Mouse (Mus musculus): ENCODE results near the gene Grm8.
A peak's percentile ranks its signal among the peaks of the same experiment; 100 is the strongest.

The Grm8 gene

DNA sequence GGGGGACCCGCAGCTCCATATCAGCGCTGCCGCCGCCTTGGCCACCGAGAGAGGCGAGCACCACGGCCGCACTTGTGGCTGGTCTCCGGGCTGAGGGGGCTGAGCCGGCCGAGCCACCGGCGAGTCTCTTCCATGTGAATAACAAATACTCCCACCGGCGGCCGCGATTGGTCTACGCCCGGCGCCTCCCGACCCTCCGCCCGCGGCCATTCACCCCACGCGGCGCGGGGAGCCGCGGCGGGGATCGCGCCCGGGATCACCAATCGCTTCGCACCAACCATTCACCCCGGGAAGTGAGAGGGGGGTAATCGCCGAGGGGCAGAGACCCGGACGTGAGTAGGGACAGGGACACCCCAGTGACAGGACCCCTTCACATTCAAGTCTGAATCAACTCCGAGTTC lies at the start of gene Grm8:
Gene Grm8, minus strand, starts transcription at position 178 of the 401 bp plus-strand sequence.
- peak; percentile 30 to 41 for DNase-seq

DNA sequence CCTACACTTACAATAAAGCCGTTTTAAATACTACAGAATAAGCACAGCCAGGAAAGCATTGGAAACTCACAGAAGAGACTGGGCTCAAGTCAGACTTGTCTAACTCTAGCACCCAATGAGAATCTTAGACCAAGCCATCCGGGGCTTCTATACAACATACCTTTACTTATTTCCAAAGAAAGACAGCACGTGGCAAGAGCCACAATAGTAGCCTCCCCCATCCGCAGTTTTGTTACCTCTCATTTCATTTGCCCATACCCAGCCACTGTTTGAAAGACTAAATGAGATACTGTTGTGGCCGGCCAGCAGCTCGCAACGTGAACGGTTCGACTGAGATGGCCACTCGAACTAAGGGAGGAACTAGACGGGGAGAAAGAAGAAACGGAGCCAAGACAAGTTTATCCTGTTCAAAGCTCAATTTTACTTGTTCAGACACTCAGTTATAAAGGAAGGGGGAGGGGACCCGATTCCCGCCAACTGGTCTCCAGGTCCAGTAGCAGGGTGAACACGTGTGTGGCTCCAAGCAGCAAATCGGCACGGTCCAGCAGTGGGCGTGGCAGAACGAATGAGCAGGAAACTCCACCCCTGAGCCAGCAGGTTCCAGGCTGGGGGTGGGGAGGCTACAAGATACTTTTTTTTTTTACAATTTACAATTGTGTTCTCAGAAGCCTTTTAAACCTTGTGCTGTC lies 35.0 kb upstream of the Grm8 start:
- no peak for DNase-seq

DNA sequence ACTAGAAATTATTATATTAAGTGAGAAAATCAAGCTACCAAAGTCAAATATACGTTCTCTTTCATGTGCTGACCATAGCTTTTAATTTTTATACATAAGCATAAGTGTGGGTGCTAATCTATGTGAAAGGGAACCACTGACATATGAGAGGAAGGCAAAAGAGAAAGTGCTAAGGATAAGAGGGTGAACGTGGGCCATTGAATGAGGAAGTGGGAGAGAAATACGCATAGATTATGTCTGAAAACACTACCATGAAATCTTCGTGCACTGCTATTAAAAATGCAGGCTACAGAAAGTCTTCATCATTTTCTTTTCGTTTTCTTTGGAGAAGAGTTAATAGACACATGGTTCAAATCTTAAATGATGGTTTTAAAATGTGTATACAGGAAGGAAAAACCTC lies 25.4 kb upstream of the Grm8 start:
- DNase-seq: no peak

DNA sequence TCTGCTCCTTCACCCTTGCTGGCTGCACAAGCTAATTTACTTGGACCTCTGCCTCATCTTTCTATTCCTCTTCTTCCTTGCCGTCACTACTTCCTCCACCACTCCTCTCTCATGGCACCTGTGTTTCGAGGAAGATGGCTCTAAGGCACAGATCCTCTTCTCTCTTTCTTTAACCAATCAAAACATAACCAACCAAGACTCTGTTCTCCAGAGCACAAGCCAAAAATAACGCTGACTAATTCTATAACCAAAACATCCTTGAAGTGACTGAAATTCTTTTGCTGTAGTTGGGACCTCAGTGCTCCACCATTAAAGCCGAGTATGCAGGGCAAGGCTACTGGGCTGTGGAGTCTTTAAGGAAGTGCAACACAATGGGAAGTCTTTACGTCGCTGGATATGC lies 11.5 kb upstream of the Grm8 start:
- no peak for DNase-seq

DNA sequence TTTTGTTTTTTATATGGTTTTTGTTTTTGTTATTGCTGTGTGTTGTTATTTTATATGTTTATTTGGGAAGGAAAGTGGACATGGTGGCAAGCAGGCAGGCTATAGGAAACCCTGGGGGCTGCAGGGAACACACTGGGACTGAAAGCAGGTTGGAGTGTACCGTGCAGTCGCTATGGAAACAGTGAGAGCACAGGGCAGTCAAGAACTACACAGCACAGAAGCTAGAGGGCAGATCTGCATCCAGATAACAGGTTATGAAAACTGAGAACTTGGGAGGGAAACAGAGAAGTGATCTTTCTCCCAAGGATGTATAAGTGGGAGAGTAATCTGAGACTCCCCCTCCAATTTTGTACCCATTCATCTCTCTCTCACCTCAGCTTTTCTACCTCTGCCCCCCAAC lies 7.4 kb upstream of the Grm8 start:
- no peak for DNase-seq

DNA sequence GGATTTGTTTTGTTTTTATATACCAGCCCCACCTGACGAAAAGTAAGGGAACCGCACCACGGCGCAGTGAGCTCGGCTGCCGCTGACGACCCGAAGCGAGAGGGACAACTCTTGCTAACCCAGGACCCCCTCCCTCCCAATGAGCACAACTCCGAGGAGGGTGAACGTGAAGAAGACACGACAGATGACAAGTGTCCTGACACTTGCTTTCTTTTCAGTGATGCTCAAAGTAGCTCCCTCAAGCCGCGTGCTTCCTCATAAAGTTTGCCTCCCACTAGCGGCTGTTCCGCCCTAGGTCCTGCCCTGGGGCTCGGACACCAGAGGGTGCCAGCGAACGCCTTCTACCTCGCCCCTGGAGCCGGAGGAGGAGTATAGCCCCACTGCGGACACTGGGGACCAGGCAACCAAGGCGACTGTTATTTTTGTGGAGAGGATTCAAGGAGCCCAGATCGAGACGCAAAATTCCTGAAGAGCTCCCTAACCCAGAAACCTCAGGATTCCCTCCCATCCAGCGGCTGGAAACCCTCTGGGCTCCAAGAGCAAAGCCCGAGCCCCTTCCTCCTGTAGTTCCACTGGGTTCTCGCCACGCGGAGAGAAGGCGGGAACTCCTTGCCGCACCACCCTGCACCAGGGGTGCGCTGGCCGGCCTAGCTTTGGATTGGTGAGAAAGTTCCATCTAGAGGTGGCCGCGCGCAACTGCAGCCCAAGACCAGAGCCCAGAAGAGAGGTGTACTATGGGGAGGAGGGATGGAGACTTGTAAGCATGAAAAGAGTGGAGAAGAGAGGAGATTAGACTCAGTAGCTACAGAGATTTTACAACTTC lies 644 bp upstream of the Grm8 start:
- peak; percentile 87 to 90 for DNase-seq

DNA sequence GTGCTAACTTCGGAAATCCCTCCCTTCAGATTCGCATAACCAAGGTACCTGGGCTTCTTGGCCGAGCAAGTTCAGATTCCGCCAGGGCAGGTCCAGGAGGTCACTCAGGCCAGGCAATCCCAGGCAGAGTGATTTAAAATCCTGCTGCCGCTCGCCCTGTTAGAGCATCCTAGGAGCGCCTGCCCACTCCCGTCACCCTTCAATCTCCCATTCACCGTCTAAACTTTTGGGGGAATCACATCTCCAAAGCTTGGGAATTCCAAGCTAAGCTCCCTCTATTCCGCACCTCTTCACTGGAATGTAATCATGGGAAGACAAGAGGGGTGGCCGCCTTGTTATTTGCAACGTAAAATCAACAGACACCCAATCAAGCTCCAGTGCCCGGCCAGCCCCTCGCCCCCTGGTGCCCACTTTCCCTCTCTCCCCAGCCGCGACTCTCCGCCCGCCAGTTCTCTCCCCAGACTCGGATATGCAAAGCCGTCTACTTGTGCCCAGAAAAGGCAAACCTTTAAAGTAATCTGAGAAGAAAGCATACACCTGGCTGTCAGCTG lies 652 bp downstream of the Grm8 start:
- DNase-seq: peak; percentile 11 to 12

DNA sequence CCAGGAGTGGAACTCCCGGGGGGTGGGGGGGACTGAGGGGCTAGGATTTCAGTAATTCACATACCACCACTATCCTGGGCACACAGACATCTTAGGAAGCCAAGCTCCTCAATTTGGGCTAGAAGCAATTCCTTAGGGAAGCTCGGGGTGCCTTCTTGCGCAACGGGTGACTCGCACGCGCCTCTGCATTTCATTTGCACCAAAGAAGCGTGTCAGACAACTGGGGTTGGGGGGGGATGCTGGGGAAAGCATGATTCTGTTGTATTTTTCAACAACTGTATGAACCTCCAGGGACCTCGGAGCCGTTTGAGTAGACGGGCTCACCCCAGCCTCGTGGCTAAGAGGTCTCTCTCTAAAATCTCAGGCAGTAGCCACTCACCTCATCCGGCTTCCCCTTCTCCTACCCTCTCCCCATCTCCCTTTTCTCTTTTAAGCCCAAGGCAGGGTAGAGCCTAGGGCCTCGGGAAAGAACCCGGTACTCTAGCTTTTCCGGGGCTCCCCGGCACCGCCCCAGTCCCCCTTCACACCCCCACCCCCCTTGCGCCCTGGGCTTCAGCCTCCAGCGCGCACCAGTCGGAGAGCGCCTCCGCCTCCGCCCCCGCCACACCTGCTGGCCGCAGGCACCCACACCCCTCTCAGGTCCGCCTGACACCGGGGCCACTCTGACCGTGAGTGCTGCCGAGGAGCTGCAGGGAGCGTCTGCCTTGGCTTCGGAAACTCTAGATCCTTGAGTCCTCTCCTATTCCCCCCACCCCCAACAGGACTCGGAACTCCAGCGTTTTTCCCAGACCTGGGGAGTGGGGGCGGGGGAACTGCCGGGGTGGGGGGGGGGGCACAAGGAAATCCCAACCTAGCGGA lies 1.5 kb downstream of the Grm8 start:
- DNase-seq: peak in 1 of 2 experiments; percentile 9

DNA sequence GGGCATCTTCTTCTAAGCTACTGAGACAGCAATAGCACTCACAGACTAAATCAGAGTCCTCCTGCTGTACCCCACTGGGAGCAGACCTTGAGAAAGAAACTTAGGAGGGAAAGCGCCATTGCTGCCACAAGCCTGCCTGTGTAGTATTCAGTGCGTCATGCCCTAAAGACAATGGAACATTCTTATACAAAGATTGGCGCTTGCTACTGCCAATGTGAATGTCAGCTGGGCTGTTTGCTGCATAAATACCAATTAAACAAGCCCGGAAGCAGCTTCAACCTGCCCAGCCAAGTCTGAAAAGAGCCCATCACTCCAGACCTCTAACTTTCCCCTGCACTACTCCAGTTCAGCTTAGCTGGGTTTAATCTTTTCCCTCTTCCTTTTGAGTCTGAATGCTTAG lies 2.9 kb downstream of the Grm8 start:
- no peak for DNase-seq

DNA sequence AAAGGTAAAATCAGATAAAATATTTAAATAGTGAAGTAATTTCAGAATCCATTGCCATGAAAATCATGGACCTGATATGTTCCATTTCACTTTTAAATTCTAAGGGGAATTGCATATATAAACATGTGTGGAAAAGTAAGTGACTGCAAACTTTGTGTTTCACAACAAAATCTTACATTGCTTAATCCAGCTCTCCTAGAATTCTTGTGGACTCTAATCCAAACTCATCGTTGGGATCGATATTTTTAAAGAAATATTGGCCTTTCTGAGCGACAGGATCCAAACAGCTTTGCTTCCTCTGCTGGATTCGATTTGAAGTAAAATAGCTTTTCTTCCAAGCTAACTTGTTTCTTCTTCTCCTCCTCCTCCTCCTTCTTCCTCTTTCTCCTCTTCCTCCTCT lies 6.1 kb downstream of the Grm8 start:
- DNase-seq: no peak

DNA sequence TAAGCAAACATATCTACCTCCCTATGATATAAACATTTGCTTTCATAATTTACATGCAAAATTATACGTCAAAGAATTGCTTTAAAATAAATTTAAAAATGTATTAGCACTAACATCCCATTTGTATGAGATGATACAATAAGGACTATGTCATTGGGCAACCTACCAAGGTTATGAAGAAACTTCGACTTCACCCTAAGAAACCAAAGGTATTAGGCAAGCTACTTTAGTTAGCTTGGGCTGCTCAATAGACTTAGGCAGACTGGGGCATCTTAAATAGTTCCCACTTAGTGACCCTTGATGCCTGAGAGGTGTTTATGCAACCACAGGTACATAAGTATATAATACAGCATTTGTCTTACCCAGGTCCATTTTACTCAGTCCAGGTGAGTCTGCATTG lies 19.5 kb downstream of the Grm8 start:
- no peak for DNase-seq

DNA sequence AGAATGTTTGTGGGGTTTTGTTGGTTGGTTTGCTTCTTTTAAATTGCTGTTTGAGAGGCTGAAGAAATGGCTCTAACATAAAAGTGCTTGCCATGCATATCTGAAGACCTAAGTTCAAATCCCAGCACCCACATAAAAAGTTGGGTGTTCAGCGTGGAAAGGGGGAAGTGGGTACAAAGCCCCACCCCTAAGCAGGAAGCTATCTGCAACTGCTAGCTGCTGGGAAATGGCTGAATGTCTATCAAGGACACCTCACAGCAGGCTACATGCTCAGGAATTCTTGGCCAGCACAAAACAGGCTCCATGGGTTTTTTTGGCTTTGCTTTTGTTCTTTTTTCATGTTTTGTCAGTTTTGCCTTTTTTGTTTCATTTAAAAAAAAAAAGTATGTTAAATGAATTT lies 20.1 kb downstream of the Grm8 start:
- DNase-seq: no peak

DNA sequence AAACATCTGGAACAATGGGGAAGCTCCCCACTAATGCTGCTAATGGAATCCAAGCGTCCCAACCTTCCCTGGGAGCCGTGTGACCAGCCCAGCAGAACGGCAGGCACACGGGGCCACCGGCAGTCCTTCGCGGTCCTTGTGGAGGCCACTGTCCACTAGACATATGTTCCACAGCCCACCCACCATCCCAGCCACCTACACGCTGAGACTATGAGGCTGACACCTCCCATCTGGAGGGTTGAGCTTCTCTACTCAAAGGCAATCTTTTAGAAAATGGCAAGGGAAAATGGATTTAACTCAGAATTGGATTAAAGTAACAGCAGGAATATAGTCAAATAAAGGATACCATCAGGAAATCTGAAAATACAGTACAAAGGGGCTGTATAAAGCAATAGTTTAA lies 23.4 kb downstream of the Grm8 start:
- no peak for DNase-seq

DNA sequence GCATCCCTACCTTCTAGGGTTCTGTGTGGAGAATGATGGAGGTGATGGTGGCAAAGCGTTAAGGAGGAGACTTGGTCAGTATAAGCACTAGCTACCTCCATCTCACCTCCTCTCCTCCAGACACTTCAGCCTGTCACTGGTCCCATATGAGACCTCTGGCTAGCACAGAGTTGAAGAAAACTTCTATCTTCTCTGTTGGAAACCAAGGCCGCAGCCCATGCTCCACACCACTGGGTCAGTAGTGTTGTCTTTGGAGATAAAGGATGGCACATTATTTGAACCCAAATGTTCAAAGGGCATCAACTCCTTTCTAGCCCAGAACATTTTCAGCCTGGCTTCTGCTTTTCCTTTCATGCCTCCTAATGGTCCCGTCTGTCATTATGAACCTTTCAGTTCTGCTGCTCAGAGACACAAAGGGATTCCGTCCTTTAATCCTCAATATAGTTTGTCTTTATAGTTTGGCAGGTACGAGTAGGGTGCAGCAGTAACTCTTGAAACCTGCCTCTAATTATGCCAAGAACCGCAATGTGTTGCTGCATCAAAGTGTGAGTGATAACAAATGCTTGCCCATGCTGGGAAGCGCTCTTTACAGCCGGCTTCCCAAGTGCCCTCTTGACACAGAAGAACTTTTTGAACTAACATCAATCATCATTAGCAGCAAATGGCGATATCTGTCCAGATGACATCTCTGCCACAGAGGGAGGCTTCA lies 32.2 kb downstream of the Grm8 start:
- no peak for DNase-seq

DNA sequence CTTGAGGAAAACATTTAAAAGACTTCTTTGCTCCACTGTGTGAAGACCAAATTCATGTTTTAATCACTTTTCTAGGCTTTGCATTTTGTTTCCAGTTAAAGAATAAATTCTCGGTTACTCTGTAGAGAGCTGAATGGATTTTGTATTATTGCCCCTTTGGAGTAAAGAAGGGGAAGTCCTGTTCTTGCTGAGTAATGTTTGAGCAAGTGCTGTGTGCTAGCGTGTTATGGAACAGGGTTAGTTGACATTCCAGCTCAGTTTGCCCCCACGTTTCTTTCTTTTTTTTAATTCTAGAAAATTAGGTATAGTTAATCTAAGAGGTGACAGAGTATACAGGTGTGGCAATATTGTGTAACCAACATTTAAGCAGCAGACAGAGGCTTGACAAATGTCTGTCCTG lies 35.0 kb downstream of the Grm8 start:
- no peak for DNase-seq

DNA sequence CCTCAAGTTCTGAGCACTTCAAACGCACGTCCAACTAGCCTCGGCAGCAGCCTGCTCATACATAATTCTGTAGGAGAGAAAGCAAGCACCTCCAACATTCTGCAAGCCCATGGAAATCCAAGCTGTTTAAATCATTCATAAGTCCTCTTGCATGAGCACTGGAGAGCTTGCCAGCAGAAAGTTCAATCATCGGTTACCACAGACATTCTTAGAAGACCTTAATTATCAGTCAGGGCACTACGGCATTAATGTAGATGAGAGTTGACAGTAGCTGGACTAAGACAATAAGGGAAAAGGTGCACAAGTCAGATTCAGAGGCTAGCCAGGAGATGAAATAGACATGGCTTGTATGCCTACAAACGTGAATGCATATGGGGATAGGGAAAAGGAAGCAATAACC lies 42.5 kb downstream of the Grm8 start:
- DNase-seq: no peak

DNA sequence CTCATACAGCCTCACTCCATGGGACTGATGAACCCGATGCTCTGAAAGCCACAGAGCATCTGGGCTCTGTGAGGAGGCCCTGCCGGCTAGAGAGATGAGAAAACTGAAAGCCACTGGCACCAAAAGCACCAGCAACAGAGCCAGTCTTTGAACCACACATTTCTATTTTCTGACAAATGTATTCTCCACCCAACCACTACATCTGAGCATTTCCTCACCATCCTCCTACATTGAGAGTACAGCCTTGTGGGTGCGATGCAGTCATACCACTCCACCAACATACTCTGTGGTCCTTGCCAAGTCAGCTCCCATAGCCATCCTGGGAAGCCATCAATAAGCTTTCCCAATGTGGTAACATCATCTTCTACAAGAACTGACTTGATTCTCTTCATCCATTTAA lies 43.1 kb downstream of the Grm8 start:
- DNase-seq: no peak

DNA sequence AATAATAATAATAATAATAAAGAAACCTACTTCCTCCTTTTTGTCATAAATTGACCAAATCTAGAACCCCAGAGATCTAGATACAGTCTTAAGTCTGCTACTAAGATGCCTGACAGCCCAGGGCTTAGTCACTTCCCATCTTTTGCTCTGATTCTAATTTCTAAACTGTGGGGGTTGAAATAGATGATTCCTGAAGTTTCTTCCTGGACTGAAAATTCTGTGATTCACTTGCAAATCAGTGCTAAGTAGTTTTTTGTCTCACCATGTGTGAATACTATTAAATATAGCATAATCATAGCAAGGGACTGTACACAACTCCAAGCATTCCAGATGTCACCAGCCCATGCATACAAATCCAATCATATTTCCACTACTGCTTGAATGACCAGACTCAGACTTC lies 44.0 kb downstream of the Grm8 start:
- DNase-seq: no peak

DNA sequence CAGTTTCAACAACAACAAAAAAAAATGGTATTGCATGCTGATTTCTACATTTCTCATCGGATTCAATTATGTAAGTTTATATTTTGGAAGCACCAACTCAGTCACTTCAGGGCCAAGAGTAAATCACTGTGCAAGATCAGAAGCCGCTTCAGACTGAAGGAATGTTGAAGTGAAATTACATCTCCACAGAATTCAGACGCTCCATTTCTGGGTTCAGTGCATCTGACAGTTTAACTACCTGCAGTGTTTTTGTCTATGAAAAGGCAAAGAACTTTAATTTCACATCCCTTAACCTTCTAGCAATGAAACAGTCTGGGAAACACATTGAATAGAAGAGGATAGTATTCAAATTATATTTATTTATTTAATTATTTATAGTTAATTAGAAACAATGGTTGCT lies 59.4 kb downstream of the Grm8 start:
- DNase-seq: no peak

DNA sequence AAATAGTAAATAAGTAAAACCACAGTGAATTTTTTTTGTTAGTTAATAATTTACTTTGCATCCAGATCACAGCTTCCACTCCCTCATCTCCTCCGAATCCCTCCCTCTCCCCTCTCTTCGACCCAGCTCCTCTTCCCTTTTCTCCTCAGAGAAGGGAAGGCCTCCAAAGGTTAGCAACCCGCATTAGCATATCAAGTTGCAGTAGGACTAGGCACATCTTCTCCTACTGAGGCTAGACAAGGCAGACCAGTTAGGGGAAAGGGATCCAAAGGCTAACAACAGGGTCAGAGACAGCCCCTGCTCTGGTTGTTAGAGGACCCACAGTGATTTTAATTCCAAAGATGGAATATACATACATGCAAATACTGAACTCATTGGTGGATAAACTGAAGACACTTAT lies 60.5 kb downstream of the Grm8 start:
- DNase-seq: no peak

DNA sequence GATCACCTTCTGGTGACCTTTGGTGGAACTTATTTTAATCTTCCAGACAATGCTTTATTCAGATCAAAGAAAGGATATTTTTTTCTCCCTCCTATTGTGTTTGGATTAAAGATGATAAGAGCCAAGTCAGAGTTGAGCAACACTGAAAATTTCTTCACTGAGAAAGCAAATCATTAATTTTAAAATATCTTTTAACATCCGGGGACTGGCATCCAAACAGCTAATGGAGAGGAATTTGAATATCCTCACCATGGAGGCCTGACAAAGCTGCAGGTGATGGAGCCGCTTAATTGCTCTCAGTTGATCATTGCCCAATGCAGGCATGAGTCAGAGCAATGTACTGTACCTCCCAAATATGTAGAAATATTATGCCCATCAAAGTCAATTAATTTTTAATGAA lies 83.0 kb downstream of the Grm8 start:
- DNase-seq: no peak

DNA sequence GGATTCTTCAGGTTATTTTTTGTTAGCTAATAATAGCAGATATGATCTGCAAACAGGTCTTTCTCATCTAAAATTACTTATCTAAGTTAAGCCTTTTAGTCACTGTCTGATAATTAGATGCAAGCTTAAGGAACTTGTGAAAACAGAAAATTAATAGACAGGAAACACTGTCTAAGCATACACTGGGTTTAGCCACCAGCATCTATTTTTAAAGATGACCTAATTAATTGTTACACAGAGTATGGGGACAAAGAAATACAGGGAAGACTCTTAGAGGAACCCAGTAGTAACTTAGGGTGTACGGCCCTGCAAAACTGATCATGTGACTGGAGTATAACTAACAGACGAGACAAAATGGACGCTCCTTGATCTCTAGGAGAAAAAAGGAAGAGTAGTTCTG lies 92.6 kb downstream of the Grm8 start:
- DNase-seq: no peak

DNA sequence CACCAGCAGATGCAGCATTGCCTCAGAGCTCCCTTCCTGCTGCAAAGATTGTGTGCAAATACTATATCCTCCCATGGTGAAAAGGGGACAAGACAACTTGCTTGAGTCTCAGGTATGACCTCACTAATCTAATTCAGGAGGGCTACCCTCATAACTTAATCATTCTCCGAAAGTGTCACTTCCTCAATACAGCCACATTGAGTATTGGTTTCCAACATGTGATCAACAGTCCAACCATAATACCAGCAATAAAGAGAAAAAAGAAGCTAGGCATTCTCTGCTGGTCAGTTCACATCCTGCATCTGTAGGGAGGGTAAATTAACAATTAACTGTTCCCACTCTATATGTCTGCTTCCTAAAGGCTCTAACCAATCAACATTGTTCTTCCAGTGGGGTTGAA lies 94.2 kb downstream of the Grm8 start:
- no peak for DNase-seq

Measured in cerebellum, postnatal 25 days (tissue).